Mouse (Mus musculus) liver, embryonic 12.5 days (tissue): ENCODE measurements around the gene Fstl4. TPM values are rescaled to one million over a fixed set of nuclear protein-coding genes. Genes with fewer than 3 reads are reported as not detected.

Source experiments
- ATAC-seq: fragments of 200-750 bp; cut with Nextera tagmentation; 2 replicates; pipeline ENCODE4 v1.8.0; 2017; ENCODE audit warnings: moderate number of reproducible peaks, mild to moderate bottlenecking, moderate library complexity
- H3K27ac ChIP-seq: fragments of 300-500 bp; sonication (generic); 2 replicates; pipeline ENCODE4 v1.5.1; 2016; ENCODE audit warnings: mild to moderate bottlenecking
- H3K27me3 ChIP-seq: fragments of 300-500 bp; sonication (generic); replicated peaks from 2 replicates; pipeline ENCODE4 v1.6.1; 2016; ENCODE audit warnings: mild to moderate bottlenecking, moderate library complexity
- H3K36me3 ChIP-seq: fragments of 300-500 bp; sonication (generic); 2 replicates; pipeline ENCODE4 v1.6.1; 2016; ENCODE audit warnings: mild to moderate bottlenecking, moderate library complexity
- H3K4me1 ChIP-seq: fragments of 300-500 bp; sonication (generic); 2 replicates; pipeline ENCODE4 v1.6.1; 2016
- H3K4me2 ChIP-seq: fragments of 300-500 bp; sonication (generic); 2 replicates; pipeline ENCODE4 v1.6.1; 2016; ENCODE audit warnings: mild to moderate bottlenecking, moderate library complexity
- H3K4me3 ChIP-seq: fragments of 300-500 bp; sonication (generic); 2 replicates; pipeline ENCODE4 v1.5.1; 2016; ENCODE audit warnings: mild to moderate bottlenecking, moderate library complexity
- H3K9ac ChIP-seq: fragments of 300-500 bp; sonication (generic); 2 replicates; pipeline ENCODE4 v1.6.1; 2016; ENCODE audit warnings: mild to moderate bottlenecking, moderate library complexity
- H3K9me3 ChIP-seq: fragments of 300-500 bp; sonication (generic); replicated peaks from 2 replicates; pipeline ENCODE4 v1.6.1; 2016; ENCODE audit warnings: mild to moderate bottlenecking, moderate library complexity
- WGBS: fragments of 180-500 bp; shearing (Covaris S2); methylation state at CpG from one replicate; pipeline ENCODE4 v1.1.7; 2016; ENCODE audit not compliant: insufficient replicate concordance; 5-methylcytosine and 5-hydroxymethylcytosine counted together
- polyA plus RNA-seq: library from polyadenylated mRNA; unstranded; fragments of >200 nt; fragmentation: Nextera tagmentation; extraction: Ambion mirVana; gene quantifications from 2 replicates; pipeline ENCODE4 v1.2.1, GENCODE M21; 2016

Gene Fstl4
- polyA plus RNA-seq, 1 experiment from 2014 or later: 0.27 TPM

- H3K27ac ChIP-seq: no peak overlapping the region
- no peaks in the 10 kb centered on the region for H3K9me3 ChIP-seq
- 73% methylated on average over 5 of the region's 5 CpGs for WGBS
- no peak overlapping the region for H3K4me2 ChIP-seq
- H3K36me3 ChIP-seq: no peaks in the 10 kb centered on the region
- H3K4me3 ChIP-seq: no peak overlapping the region
- ATAC-seq: no peak
- no peak overlapping the region for H3K9ac ChIP-seq
- no peaks in the 10 kb centered on the region for H3K4me1 ChIP-seq
- peaks cover 4% of the 10 kb centered on the region; the same call in 1 of the 2 replicates for H3K27me3 ChIP-seq
These were observed 337.3 kb downstream of the Fstl4 start for GRCm38 (mm10) chr11:53101732-53102131.

GRCm38 (mm10) chr11:53103601-53104325 is 339.3 kb downstream of the Fstl4 start:
- 63% methylated on average over 10 of the region's 10 CpGs for WGBS
- H3K9ac ChIP-seq: no peak overlapping the region

GRCm38 (mm10) chr11:53107706-53108105 is 343.3 kb downstream of the Fstl4 start:
- no peak for ATAC-seq
- Histone ChIP-seq H3K4me3 (no peak overlapping the region), H3K27ac (no peak overlapping the region), H3K9me3 (no peaks in the 10 kb centered on the region), H3K36me3 (no peaks in the 10 kb centered on the region), H3K4me1 (no peaks in the 10 kb centered on the region), H3K4me2 (no peak overlapping the region), H3K9ac (no peak overlapping the region), H3K27me3 (no peaks in the 10 kb centered on the region)
- WGBS: 69% methylated on average over 5 of the region's 5 CpGs

More at GRCm38 (mm10) chr11:53103601-53104325, 339.3 kb downstream of the Fstl4 start:
- Histone ChIP-seq H3K36me3 (no peaks in the 10 kb centered on the region), H3K4me2 (no peak overlapping the region), H3K4me1 (no peaks in the 10 kb centered on the region), H3K4me3 (no peak overlapping the region), H3K27me3 (no peaks in the 10 kb centered on the region; the same call in 1 of the 2 replicates), H3K9me3 (no peaks in the 10 kb centered on the region), H3K27ac (no peak overlapping the region)
- ATAC-seq: no peak

- Histone ChIP-seq H3K36me3 (no peaks in the 10 kb centered on the region), H3K27ac (no peak overlapping the region), H3K9me3 (no peaks in the 10 kb centered on the region), H3K9ac (no peak overlapping the region), H3K4me3 (no peak overlapping the region), H3K4me2 (no peak overlapping the region), H3K4me1 (no peaks in the 10 kb centered on the region), H3K27me3 (no peaks in the 10 kb centered on the region)
- ATAC-seq: no peak
- WGBS: 83% methylated on average over 6 of the region's 6 CpGs
These were observed 344.4 kb downstream of the Fstl4 start for GRCm38 (mm10) chr11:53108798-53109197.

- Histone ChIP-seq H3K9me3 (no peaks in the 10 kb centered on the region), H3K4me2 (no peak overlapping the region), H3K27me3 (no peaks in the 10 kb centered on the region), H3K9ac (no peak overlapping the region), H3K27ac (no peak overlapping the region), H3K4me3 (no peak overlapping the region), H3K36me3 (no peaks in the 10 kb centered on the region), H3K4me1 (no peaks in the 10 kb centered on the region)
- ATAC-seq: no peak
- WGBS: 51% methylated on average over 6 of the region's 6 CpGs
These were observed 345.4 kb downstream of the Fstl4 start for GRCm38 (mm10) chr11:53109701-53110467.

GRCm38 (mm10) chr11:53115711-53116110 is 351.3 kb downstream of the Fstl4 start:
- Histone ChIP-seq H3K36me3 (no peaks in the 10 kb centered on the region), H3K9me3 (no peaks in the 10 kb centered on the region), H3K9ac (no peak overlapping the region), H3K27me3 (no peaks in the 10 kb centered on the region), H3K4me3 (no peak overlapping the region), H3K4me2 (no peak overlapping the region), H3K27ac (no peak overlapping the region), H3K4me1 (no peaks in the 10 kb centered on the region)
- no peak for ATAC-seq
- 46% methylated on average over 4 of the region's 4 CpGs for WGBS

- H3K27ac ChIP-seq: no peak overlapping the region
- no peak overlapping the region for H3K9ac ChIP-seq
- no peaks in the 10 kb centered on the region for H3K4me1 ChIP-seq
- H3K4me3 ChIP-seq: no peak overlapping the region
- ATAC-seq: no peak
- WGBS: 43% methylated on average over 2 of the region's 2 CpGs
- H3K27me3 ChIP-seq: no peaks in the 10 kb centered on the region
- no peaks in the 10 kb centered on the region for H3K9me3 ChIP-seq
- H3K36me3 ChIP-seq: no peaks in the 10 kb centered on the region
- H3K4me2 ChIP-seq: no peak overlapping the region
These were observed 351.9 kb downstream of the Fstl4 start for GRCm38 (mm10) chr11:53116356-53116755.

- Histone ChIP-seq H3K9ac (no peak overlapping the region), H3K27ac (no peak overlapping the region), H3K36me3 (no peaks in the 10 kb centered on the region), H3K27me3 (no peaks in the 10 kb centered on the region), H3K9me3 (no peaks in the 10 kb centered on the region), H3K4me3 (no peak overlapping the region), H3K4me1 (no peaks in the 10 kb centered on the region), H3K4me2 (no peak overlapping the region)
- ATAC-seq: no peak
- WGBS: 74% methylated on average over 11 of the region's 11 CpGs
These were observed 354.0 kb downstream of the Fstl4 start for GRCm38 (mm10) chr11:53118226-53118965.

GRCm38 (mm10) chr11:53119966-53120365 is 355.5 kb downstream of the Fstl4 start:
- Histone ChIP-seq H3K4me1 (no peaks in the 10 kb centered on the region), H3K9ac (no peak overlapping the region), H3K27me3 (no peaks in the 10 kb centered on the region), H3K4me2 (no peak overlapping the region), H3K9me3 (no peaks in the 10 kb centered on the region), H3K27ac (no peak overlapping the region), H3K4me3 (no peak overlapping the region), H3K36me3 (no peaks in the 10 kb centered on the region)
- WGBS: 67% methylated on average over 5 of the region's 5 CpGs
- ATAC-seq: no peak

- Histone ChIP-seq H3K9me3 (no peaks in the 10 kb centered on the region), H3K27ac (no peak overlapping the region), H3K4me2 (no peak overlapping the region), H3K9ac (no peak overlapping the region), H3K36me3 (no peaks in the 10 kb centered on the region), H3K4me1 (no peaks in the 10 kb centered on the region), H3K4me3 (no peak overlapping the region), H3K27me3 (no peaks in the 10 kb centered on the region)
- no peak for ATAC-seq
- WGBS: 33% methylated on average over 1 of the region's 1 CpGs
These were observed 356.8 kb downstream of the Fstl4 start for GRCm38 (mm10) chr11:53121208-53121607.

GRCm38 (mm10) chr11:53124799-53125198 is 360.4 kb downstream of the Fstl4 start:
- Histone ChIP-seq H3K4me3 (no peak overlapping the region), H3K9me3 (no peaks in the 10 kb centered on the region), H3K4me1 (no peaks in the 10 kb centered on the region), H3K36me3 (no peaks in the 10 kb centered on the region), H3K27me3 (no peaks in the 10 kb centered on the region), H3K27ac (no peak overlapping the region), H3K4me2 (no peak overlapping the region), H3K9ac (no peak overlapping the region)
- WGBS: 69% methylated on average over 2 of the region's 2 CpGs
- ATAC-seq: no peak

- H3K4me3 ChIP-seq: no peak overlapping the region
- H3K9me3 ChIP-seq: no peaks in the 10 kb centered on the region
- H3K4me2 ChIP-seq: no peak overlapping the region
- H3K4me1 ChIP-seq: no peaks in the 10 kb centered on the region
- 42% methylated on average over 6 of the region's 6 CpGs for WGBS
- no peak for ATAC-seq
- H3K27ac ChIP-seq: no peak overlapping the region
- no peak overlapping the region for H3K9ac ChIP-seq
- no peaks in the 10 kb centered on the region for H3K36me3 ChIP-seq
- no peaks in the 10 kb centered on the region for H3K27me3 ChIP-seq
These were observed 362.2 kb downstream of the Fstl4 start for GRCm38 (mm10) chr11:53126660-53127059.
